Mouse (Mus musculus) heart, adult 2 months (tissue): ENCODE data around the gene Apoa5.

Experiments used
- CTCF ChIP-seq: fragments of 200-600 bp; IDR thresholded peaks from 2 replicates; pipeline ENCODE4 v1.8.1; 2022; ENCODE audit warnings: antibody characterized with exemption, mild to moderate bottlenecking, moderate library complexity
- POLR2A ChIP-seq: fragments of 200-500 bp; IDR thresholded peaks from 2 replicates; pipeline ENCODE4 v1.6.1; 2011; ENCODE audit warnings: mild to moderate bottlenecking, low read depth, low read length, control low read depth; ENCODE audit not compliant: insufficient read depth

DNA sequence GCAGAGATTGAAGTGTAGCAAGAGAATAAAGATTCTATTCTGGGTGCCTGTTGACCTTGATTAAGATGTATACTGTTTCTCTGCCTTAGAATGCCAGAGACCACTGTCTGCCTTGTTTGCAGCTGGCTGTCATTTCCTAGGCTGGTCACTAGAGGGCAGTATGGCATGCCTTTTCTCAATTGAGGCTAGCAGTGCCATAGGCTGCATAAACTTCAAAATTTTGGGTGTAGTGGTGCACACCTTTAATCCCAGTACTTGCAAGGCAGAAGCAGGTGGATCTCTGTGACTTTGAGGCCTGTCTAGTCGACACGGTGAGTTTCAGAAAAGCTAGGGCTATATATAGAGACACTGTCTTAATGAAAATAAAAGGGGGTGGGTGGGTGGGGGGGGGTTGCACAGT is 33.7 kb downstream of the Apoa5 start:
- TF ChIP-seq CTCF (peak; percentile 97), POLR2A (no peak)
